Mouse (Mus musculus): ENCODE measurements around the gene Stard9. TPM values are rescaled to one million over a fixed set of nuclear protein-coding genes. Genes with fewer than 3 reads are reported as not detected.

Gene Stard9
- polyA plus RNA-seq, 1 experiment from 2014 or later: 8.0 TPM

- H3K4me1 ChIP-seq (ENCODE audit: control insufficient read depth, insufficient read depth, low read length): no peaks in the 10 kb centered on the region
- H3K4me2 ChIP-seq (replicated peaks; ENCODE audit: low read depth, low read length): no peak overlapping the region
- H3K36me3 ChIP-seq (ENCODE audit: control insufficient read depth, insufficient read depth, low read length): peaks cover 32% of the 10 kb centered on the region
- H3K27me3 ChIP-seq (ENCODE audit: control insufficient read depth, insufficient read depth, low read length): no peaks in the 10 kb centered on the region
- no peak overlapping the region for H3K4me3 ChIP-seq (ENCODE audit: low read length)
- H3K9ac ChIP-seq (ENCODE audit: low read depth, low read length): no peak overlapping the region
- whole genome bisulfite sequencing: 95% methylated on average over 1 of the region's 1 CpGs
- no peaks in the 10 kb centered on the region for H3K9me3 ChIP-seq (ENCODE audit: control insufficient read depth, low read length)
- H3K27ac ChIP-seq (ENCODE audit: low read depth, low read length): no peak overlapping the region
- ATAC-seq (ENCODE audit: low FRiP score, low TSS enrichment): no peak
These were observed 9.4 kb upstream of the Stard9 start for GRCm38 (mm10) chr2:120619538-120619937.

DNA sequence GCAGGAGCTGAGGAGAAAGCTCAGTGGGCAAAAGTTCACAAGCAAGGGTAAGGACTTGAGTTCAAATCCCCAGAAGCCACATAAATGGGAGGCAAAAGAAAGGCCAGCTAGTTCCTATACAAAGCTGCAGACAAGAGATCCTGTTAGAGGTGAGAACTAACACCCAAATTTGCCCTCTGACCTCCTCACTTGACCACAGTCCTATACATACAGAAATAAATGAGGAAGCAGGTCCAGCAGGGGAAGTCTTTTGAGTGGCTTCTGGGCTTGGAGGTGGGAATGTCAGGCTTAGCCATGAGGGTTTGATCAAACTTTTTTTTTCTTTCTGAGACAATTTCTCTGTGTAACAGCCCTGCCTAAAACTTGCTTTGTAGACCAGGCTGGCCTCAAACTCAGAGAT, 6.0 kb upstream of the Stard9 start:
- Histone ChIP-seq H3K27me3 (ENCODE audit: control insufficient read depth, insufficient read depth, low read length) (no peaks in the 10 kb centered on the region), H3K36me3 (ENCODE audit: control insufficient read depth, insufficient read depth, low read length) (peaks cover 21% of the 10 kb centered on the region), H3K4me2 (replicated peaks; ENCODE audit: low read depth, low read length) (no peak overlapping the region), H3K9me3 (ENCODE audit: control insufficient read depth, low read length) (no peaks in the 10 kb centered on the region), H3K4me1 (ENCODE audit: control insufficient read depth, insufficient read depth, low read length) (no peaks in the 10 kb centered on the region), H3K9ac (ENCODE audit: low read depth, low read length) (no peak overlapping the region), H3K27ac (ENCODE audit: low read depth, low read length) (no peak overlapping the region), H3K4me3 (ENCODE audit: low read length) (no peak overlapping the region)
- ATAC-seq (ENCODE audit: low FRiP score, low TSS enrichment): no peak

DNA sequence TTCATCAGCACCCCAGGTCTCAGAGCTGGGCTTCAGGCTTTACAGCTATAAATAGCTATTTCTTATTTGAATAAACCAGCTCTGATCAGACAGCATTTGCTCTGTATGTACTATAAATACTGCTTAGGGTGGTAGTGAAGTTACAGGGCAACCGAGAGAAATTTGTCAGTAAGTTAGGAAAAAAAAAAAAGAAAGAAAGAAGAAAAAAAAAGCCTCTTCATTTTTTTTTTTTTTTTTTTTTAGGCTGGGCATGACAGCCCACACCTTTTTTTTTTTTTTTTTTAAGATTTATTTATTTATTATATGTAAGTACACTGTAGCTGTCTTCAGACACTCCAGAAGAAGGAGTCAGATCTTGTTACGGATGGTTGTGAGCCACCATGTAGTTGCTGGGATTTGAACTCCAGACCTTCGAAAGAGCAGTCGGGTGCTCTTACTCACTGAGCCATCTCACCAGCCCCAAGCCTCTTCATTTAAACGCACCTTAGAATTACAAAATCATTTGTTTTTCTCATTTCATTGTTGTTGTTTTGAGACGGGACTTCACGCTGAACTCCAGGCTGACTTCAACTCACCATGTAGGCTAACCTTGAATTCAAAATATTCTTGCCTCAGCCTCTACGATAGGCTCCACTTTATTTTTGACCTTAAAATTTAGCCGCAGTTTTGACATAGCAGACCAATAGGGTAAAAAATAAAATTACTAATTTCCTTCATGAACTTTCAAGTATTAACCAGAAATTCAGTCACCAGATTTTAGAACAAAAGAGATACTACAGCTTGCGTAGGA, 650 bp upstream of the Stard9 start:
- no peaks in the 10 kb centered on the region for H3K36me3 ChIP-seq (ENCODE audit: control insufficient read depth, insufficient read depth, low read length)
- no peak overlapping the region for H3K27ac ChIP-seq (ENCODE audit: low read depth, low read length)
- H3K4me2 ChIP-seq (replicated peaks; ENCODE audit: low read depth, low read length): peak overlapping the region; percentile 52
- H3K4me3 ChIP-seq (ENCODE audit: low read length): peak overlapping the region; percentile 60
- no peaks in the 10 kb centered on the region for H3K9me3 ChIP-seq (ENCODE audit: control insufficient read depth, low read length)
- no peaks in the 10 kb centered on the region for H3K27me3 ChIP-seq (ENCODE audit: control insufficient read depth, insufficient read depth, low read length)
- 0 out of 2 replicates have a peak, but pooled peaks have one; percentile 18 for ATAC-seq (ENCODE audit: low FRiP score, low TSS enrichment)
- WGBS: 25% methylated on average over 10 of the region's 10 CpGs
- peak overlapping the region; percentile 34; the same call in 1 of the 2 replicates for H3K9ac ChIP-seq (ENCODE audit: low read depth, low read length)
- H3K4me1 ChIP-seq (ENCODE audit: control insufficient read depth, insufficient read depth, low read length): peaks cover 5% of the 10 kb centered on the region; the same call in 1 of the 2 replicates

DNA sequence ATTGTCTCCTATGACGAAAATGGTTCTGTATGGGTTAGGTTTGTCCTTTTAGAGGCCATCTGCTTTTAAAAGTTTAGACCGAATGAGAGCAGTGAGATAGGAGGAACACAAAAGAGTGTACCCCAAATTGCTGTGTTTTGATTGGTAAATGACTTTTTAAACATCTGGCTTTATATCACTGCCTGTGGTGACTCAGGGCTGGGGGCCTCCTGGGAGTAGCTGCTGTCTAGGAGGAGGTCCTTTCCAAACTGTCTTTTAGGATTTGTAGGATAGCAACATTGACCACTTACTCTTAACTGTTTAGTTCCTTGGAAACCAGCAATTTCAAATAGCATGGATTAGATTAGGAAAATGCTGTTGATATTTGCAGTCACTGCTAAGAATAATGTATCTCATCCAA, 1.3 kb downstream of the Stard9 start:
- no peaks in the 10 kb centered on the region for H3K27me3 ChIP-seq (ENCODE audit: control insufficient read depth, insufficient read depth, low read length)
- H3K4me2 ChIP-seq (replicated peaks; ENCODE audit: low read depth, low read length): peak overlapping the region; percentile 52; the same call in 1 of the 2 replicates
- H3K9ac ChIP-seq (ENCODE audit: low read depth, low read length): no peak overlapping the region
- H3K36me3 ChIP-seq (ENCODE audit: control insufficient read depth, insufficient read depth, low read length): no peaks in the 10 kb centered on the region
- H3K9me3 ChIP-seq (ENCODE audit: control insufficient read depth, low read length): no peaks in the 10 kb centered on the region
- no peak overlapping the region for H3K27ac ChIP-seq (ENCODE audit: low read depth, low read length)
- H3K4me3 ChIP-seq (ENCODE audit: low read length): peak overlapping the region; percentile 60; the same call in 1 of the 2 replicates
- ATAC-seq (ENCODE audit: low FRiP score, low TSS enrichment): no peak
- WGBS: 80% methylated on average over 2 of the region's 2 CpGs
- H3K4me1 ChIP-seq (ENCODE audit: control insufficient read depth, insufficient read depth, low read length): peaks cover 5% of the 10 kb centered on the region; the same call in 1 of the 2 replicates

DNA sequence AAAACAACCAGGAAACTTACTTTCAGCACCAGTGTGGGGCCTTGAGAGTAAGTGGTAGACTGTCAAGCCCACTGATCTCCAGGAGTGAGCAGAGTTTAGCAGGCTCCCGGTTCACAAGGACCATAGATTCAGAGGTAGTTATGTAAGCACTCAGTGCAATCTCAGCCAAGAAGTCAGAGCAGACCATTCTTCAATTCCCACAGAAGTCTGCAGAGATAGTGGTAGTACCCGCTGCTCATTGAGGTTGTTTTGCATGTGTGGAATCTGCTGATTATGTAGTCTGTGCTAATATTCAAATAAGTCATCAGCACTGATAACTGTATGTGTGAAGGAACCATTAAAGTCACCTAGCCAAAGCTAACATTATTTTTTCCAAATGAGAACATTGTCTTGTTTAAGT, 1.7 kb downstream of the Stard9 start:
- Histone ChIP-seq H3K9me3 (ENCODE audit: control insufficient read depth, low read length) (no peaks in the 10 kb centered on the region), H3K9ac (ENCODE audit: low read depth, low read length) (no peak overlapping the region), H3K4me2 (replicated peaks; ENCODE audit: low read depth, low read length) (no peak overlapping the region), H3K4me3 (ENCODE audit: low read length) (no peak overlapping the region), H3K27ac (ENCODE audit: low read depth, low read length) (no peak overlapping the region), H3K36me3 (ENCODE audit: control insufficient read depth, insufficient read depth, low read length) (no peaks in the 10 kb centered on the region), H3K4me1 (ENCODE audit: control insufficient read depth, insufficient read depth, low read length) (peaks cover 5% of the 10 kb centered on the region; the same call in 1 of the 2 replicates), H3K27me3 (ENCODE audit: control insufficient read depth, insufficient read depth, low read length) (no peaks in the 10 kb centered on the region)
- ATAC-seq (ENCODE audit: low FRiP score, low TSS enrichment): no peak
- WGBS: 74% methylated on average over 2 of the region's 2 CpGs

DNA sequence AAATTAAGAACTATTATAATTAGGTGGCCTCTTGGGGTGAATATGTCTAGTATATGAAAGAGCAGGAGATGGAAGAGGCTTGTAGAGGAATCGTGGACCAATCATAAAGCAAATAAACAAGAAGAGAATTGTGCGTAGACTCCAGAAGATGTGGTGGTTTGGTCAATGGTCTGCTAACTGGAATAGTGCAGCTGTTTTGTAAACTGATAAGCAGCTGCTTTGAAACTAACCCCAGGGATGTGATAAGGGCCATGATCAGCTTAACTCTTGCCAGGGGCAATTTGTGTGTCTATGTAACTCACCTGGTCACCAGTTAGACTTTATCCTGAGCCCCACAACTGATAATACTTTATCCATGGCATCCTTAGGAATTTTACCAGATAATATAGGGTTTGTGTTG, 2.6 kb downstream of the Stard9 start:
- Histone ChIP-seq H3K4me2 (replicated peaks; ENCODE audit: low read depth, low read length) (no peak overlapping the region), H3K27ac (ENCODE audit: low read depth, low read length) (no peak overlapping the region), H3K4me3 (ENCODE audit: low read length) (no peak overlapping the region), H3K27me3 (ENCODE audit: control insufficient read depth, insufficient read depth, low read length) (no peaks in the 10 kb centered on the region), H3K9me3 (ENCODE audit: control insufficient read depth, low read length) (no peaks in the 10 kb centered on the region), H3K9ac (ENCODE audit: low read depth, low read length) (no peak overlapping the region), H3K4me1 (ENCODE audit: control insufficient read depth, insufficient read depth, low read length) (peaks cover 5% of the 10 kb centered on the region; the same call in 1 of the 2 replicates), H3K36me3 (ENCODE audit: control insufficient read depth, insufficient read depth, low read length) (no peaks in the 10 kb centered on the region)
- no peak for ATAC-seq (ENCODE audit: low FRiP score, low TSS enrichment)
- WGBS: 96% methylated on average over 2 of the region's 2 CpGs

DNA sequence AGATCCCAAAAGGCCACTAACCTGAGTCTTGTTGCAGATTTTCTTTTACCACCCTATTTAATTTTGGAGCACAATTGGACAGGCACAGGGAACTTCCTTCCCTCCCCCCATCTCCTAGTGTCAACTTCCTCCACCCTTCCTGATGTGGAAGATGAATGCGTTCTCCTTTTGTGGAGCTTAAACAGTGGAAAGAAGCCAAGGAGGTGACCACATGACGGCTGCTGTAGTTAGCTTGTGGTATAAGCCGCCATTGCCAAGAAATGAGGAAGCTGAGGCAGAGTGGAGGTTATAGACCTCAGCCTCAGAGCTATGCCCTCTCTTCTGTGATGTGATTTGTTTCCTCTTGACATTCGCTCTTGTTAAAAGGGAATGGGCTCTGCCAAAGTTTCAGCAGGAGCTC, 3.0 kb downstream of the Stard9 start:
- no peak overlapping the region for H3K4me2 ChIP-seq (replicated peaks; ENCODE audit: low read depth, low read length)
- peaks cover 5% of the 10 kb centered on the region; the same call in 1 of the 2 replicates for H3K4me1 ChIP-seq (ENCODE audit: control insufficient read depth, insufficient read depth, low read length)
- no peaks in the 10 kb centered on the region for H3K9me3 ChIP-seq (ENCODE audit: control insufficient read depth, low read length)
- no peak overlapping the region; the same call in 1 of the 2 replicates for H3K27ac ChIP-seq (ENCODE audit: low read depth, low read length)
- no peak overlapping the region for H3K9ac ChIP-seq (ENCODE audit: low read depth, low read length)
- H3K27me3 ChIP-seq (ENCODE audit: control insufficient read depth, insufficient read depth, low read length): no peaks in the 10 kb centered on the region
- ATAC-seq (ENCODE audit: low FRiP score, low TSS enrichment): no peak
- H3K4me3 ChIP-seq (ENCODE audit: low read length): no peak overlapping the region
- WGBS: 74% methylated on average over 4 of the region's 4 CpGs
- H3K36me3 ChIP-seq (ENCODE audit: control insufficient read depth, insufficient read depth, low read length): no peaks in the 10 kb centered on the region

- ATAC-seq (ENCODE audit: low FRiP score, low TSS enrichment): no peak
- Histone ChIP-seq H3K27ac (ENCODE audit: low read depth, low read length) (no peak overlapping the region), H3K36me3 (ENCODE audit: control insufficient read depth, insufficient read depth, low read length) (no peaks in the 10 kb centered on the region), H3K4me3 (ENCODE audit: low read length) (no peak overlapping the region), H3K9me3 (ENCODE audit: control insufficient read depth, low read length) (no peaks in the 10 kb centered on the region), H3K9ac (ENCODE audit: low read depth, low read length) (no peak overlapping the region), H3K4me2 (replicated peaks; ENCODE audit: low read depth, low read length) (no peak overlapping the region), H3K4me1 (ENCODE audit: control insufficient read depth, insufficient read depth, low read length) (no peaks in the 10 kb centered on the region), H3K27me3 (ENCODE audit: control insufficient read depth, insufficient read depth, low read length) (no peaks in the 10 kb centered on the region)
- 90% methylated on average over 8 of the region's 8 CpGs for WGBS
These were observed 11.9 kb downstream of the Stard9 start for GRCm38 (mm10) chr2:120640835-120641234.

DNA sequence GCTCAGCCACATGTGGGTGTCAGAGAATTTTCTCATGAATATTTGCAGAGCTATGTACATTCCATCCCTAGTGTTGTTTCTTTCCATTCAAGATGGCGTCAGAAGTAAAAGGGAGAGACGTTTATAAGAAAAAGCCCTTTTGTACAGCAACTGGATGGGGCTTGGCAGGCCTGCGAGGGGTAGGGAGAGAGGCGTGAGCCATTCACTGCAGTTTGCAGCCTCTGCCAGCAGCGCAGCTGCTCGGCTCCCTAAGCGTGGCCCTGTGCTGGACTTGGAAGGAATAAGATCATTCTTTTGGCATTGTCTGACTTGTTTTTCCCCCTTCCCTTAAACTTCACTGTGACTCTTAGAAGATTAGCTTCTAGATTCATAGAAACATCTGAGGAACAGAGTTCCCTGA, 14.9 kb downstream of the Stard9 start:
- Histone ChIP-seq H3K4me2 (replicated peaks; ENCODE audit: low read depth, low read length) (no peak overlapping the region), H3K36me3 (ENCODE audit: control insufficient read depth, insufficient read depth, low read length) (no peaks in the 10 kb centered on the region), H3K4me3 (ENCODE audit: low read length) (no peak overlapping the region), H3K4me1 (ENCODE audit: control insufficient read depth, insufficient read depth, low read length) (no peaks in the 10 kb centered on the region), H3K9ac (ENCODE audit: low read depth, low read length) (no peak overlapping the region), H3K27ac (ENCODE audit: low read depth, low read length) (no peak overlapping the region), H3K9me3 (ENCODE audit: control insufficient read depth, low read length) (no peaks in the 10 kb centered on the region), H3K27me3 (ENCODE audit: control insufficient read depth, insufficient read depth, low read length) (no peaks in the 10 kb centered on the region)
- no peak for ATAC-seq (ENCODE audit: low FRiP score, low TSS enrichment)
- WGBS: 83% methylated on average over 7 of the region's 7 CpGs
